Mouse (Mus musculus) Patski (cell line): ENCODE results near the gene Aimp2. TPM values are rescaled to one million over a fixed set of nuclear protein-coding genes. Genes with fewer than 3 reads are reported as not detected.

Experiments used
- ATAC-seq: fragments of 100-300 bp; one replicate; pipeline ENCODE4 v1.8.0; 2021
- CTCF ChIA-PET: fragments of 350-600 bp; sonication (Branson Sonifier 250); formaldehyde crosslinking; loops from one replicate; lab custom pipeline; 2022; ENCODE audit warnings: inconsistent platforms; lab: Charles Lee
- POLR2A ChIA-PET: fragments of 350-600 bp; sonication (Branson Sonifier 250); formaldehyde crosslinking; loops from one replicate; lab custom pipeline; 2022; ENCODE audit warnings: antibody characterized with exemption, inconsistent platforms; lab: Charles Lee
- DNase-seq: peaks from one replicate; pipeline ENCODE4 v3.0.0-alpha.2; 2011; ENCODE audit warnings: low read depth, low spot score
- H3K27me3 ChIP-seq: fragments of 371-371 bp; one replicate; pipeline ENCODE4 v1.5.1; 2021
- CTCF ChIP-seq: fragments of 100-300 bp; IDR thresholded peaks from one replicate; pipeline ENCODE4 v1.5.1; 2021
- in situ Hi-C: fragments of 300-500 bp; cut with MboI; formaldehyde crosslinking; loops from 3 replicates; pipeline ENCODE4 v1.11.1; 2018; ENCODE audit warnings: low pct_unique_long_range_greater_than_20kb, mixed read lengths
- polyA plus RNA-seq: library from polyadenylated mRNA; unstranded; gene quantifications from one replicate; pipeline ENCODE4 v1.2.3, GENCODE M21; 2021

Aimp2 gene
- polyA plus RNA-seq, 1 experiment from 2014 or later = 53.8 TPM

DNA sequence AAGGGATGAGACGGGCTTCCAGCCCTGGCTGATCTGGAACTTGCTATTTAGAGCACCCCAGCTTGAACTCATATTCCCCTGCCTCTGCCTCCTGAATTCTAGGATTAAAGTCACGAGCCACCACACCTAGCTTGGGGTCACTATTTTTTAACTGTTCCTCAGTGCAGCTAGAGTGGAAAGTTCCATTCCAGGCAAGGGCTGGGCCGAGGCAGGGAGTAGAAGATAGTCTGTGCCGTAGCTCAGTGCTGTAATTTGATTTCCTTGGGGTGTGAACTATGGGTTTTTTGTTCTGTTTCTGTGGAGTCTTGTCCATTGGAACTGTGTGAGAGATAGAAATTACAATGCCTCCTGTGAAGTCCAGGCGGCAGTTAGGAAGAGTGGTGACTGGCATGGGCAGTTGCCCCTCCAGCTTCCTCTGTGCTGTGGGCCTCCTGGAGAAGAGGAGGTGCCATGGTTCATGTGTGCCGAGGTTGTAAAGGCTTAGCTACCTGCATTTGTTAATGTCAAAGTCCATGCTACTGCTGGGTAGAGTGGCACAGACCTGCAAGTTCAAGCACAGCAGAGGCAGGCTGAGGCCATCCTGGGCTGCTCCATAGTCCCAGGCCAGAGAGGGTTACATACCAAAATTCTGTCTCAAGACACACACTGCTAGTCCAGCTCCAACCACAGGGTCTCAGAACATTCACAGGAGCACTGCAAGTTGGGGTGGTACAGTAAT lies 22.4 kb upstream of the Aimp2 start:
- TF ChIP-seq CTCF = no peak
- in situ Hi-C loops = no loop called here
- DNase-seq (no peak), ATAC-seq (no peak)
- H3K27me3 ChIP-seq = no peaks in the 10 kb centered on the region
- ChIA-PET CTCF (interaction anchor here (1.5 kb wide), 1 partner anchor 43 kb away, joined by 3 read pairs; no protein-coding TSS in a partner anchor), POLR2A (no interaction called here)

DNA sequence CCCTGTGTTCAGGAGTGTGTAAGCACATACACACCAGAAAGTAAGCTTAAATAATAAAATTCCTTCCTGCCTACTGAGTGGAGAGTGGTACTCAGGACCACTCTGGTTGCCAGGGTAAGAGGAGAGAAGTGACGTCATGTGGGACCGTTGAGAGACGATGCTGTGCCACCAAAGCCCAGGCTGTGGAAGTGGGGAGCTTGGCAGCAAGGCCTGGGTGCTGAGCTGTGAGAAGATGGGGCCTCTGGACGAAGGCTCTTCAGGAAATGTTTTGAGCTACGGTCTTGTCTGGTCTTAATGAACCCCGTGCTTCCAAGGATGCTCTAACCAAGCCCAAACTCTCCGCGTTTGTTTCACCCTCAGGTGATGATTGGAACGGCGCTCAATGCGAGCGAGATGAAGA lies 21.0 kb upstream of the Aimp2 start:
- no peaks in the 10 kb centered on the region for H3K27me3 ChIP-seq
- ATAC-seq (no peak), DNase-seq (no peak)
- no peak for TF ChIP-seq CTCF
- in situ Hi-C loops = no loop called here
- CTCF ChIA-PET = interaction anchor here (1.4 kb wide), 1 partner anchor 18 kb away, joined by 4 read pairs; no protein-coding TSS in a partner anchor
- POLR2A ChIA-PET = no interaction called here

DNA sequence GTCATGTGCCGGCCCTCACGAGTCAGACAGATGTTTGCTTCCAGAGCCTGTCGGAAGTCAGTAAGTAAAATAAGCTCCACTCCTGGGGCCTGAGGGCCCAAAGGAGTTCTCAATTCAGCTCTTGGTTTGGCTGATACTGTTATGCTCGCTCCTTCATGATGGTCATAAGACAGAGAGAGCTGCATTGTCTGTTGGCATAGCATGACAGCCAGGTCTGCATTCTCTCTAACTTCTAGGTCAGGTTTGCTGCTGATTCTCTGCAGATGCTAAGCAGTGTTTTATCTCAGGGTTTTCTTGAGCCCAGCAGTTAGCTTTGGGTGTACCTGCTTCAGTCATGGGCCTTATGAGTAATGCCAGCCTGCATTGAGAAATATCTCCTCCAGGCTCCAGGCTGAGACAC lies 19.6 kb upstream of the Aimp2 start:
- ChIA-PET CTCF (interaction anchor here (1.0 kb wide), 1 partner anchor 19 kb away, joined by 3 read pairs; the partner anchor contains the start of genes Aimp2 and Pms2), POLR2A (no interaction called here)
- no peak for TF ChIP-seq CTCF
- ATAC-seq (no peak), DNase-seq (no peak)
- in situ Hi-C loops = no loop called here
- no peaks in the 10 kb centered on the region for H3K27me3 ChIP-seq

DNA sequence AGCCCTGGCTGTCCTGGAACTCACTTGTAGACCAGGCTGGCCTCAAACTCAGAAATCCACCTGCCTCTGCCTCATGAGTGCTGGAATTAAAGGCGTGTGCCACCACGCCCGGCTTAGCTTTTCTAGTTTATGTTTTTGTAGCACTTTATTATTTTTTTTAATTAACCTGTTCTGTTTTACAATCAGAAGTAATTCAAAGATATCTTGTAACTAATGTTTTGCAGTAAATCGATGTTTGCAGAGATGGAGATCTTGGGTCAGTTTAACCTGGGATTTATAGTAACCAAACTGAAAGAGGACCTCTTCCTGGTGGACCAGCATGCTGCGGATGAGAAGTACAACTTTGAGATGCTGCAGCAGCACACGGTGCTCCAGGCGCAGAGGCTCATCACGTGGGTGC lies 18.2 kb upstream of the Aimp2 start, which contains the start of gene Gm42421:
TSS of gene Gm42421 (plus strand) at position 301 of the 400 bp plus-strand sequence.
- H3K27me3 ChIP-seq = no peaks in the 10 kb centered on the region
- DNase-seq (no peak), ATAC-seq (no peak)
- POLR2A ChIA-PET = no interaction called here
- CTCF ChIA-PET = no interaction called here
- in situ Hi-C loops = no loop called here
- no peak for TF ChIP-seq CTCF

DNA sequence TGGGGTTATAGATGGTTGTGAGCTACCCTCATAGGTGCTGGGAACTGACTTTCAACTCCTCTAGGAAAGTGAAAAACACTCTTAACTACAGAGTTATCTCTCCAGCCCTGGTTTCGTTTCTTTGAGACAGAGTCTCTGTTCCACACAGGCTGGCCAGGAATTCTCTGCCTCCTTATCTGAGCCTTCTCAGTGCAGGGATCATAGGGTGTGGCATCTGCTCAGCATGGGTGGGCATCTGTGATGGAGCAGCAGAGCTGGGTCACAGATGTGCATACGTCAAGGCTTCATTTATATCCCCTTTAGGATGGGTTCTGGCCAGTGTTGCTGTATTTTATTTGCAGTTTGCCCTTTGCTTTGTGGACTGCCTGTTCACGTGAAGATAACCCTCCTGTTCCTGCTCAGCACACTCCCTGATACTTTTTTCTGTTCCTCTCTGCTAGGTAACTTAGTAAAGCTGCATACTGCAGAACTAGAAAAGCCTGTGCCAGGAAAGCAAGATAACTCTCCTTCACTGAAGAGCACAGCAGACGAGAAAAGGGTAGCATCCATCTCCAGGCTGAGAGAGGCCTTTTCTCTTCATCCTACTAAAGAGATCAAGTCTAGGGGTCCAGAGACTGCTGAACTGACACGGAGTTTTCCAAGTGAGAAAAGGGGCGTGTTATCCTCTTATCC lies 15.3 kb upstream of the Aimp2 start:
- in situ Hi-C loops = no loop called here

DNA sequence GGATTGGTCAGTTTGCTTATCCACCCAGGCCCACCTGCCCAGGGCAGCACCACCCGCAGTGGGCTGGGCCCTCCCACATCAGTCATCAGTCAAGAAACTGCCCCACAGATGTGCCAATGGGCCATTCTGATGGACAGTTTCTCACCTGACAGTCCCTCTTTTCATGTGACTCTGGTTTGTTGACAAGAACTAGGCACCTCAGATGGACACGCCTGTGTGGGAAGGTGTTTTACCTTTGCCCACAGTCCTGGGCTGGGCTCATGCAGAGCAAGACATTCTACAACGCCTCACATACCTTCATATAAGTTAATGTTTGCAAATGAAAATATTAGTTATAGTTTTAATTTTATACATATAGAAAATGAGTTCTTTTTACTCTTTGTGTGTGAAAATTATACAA lies 8.5 kb upstream of the Aimp2 start:
- ChIA-PET CTCF (no interaction called here), POLR2A (no interaction called here)
- no peak for TF ChIP-seq CTCF
- in situ Hi-C loops = no loop called here
- ATAC-seq (no peak), DNase-seq (no peak)
- H3K27me3 ChIP-seq = no peaks in the 10 kb centered on the region

More for the DNA sequence above, 15.3 kb upstream of the Aimp2 start:
- ChIA-PET POLR2A (no interaction called here), CTCF (interaction anchor here (1.0 kb wide), 1 partner anchor 8 kb away, joined by 4 read pairs; no protein-coding TSS in a partner anchor)
- DNase-seq = no peak
- ATAC-seq = no peak
- H3K27me3 ChIP-seq = no peaks in the 10 kb centered on the region
- no peak for TF ChIP-seq CTCF

DNA sequence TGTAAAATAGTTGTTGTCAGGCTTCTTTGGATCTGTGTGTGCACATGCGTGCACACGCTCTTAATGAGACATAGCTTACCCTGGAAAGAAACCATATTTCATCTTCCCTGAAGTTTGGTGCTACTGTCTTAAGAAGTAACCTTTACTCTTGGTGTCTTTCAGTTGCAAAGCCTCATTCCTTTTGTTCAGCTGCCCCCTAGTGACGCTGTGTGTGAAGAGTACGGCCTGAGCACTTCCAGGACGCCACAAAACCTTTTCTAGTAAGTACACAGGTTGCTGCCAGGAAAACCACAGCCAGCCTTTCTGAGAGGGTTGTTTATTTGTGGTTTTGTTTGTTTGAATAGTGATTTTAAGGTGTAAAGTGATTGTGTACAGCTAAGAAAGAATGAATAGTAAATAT lies 7.8 kb upstream of the Aimp2 start:
- peak; percentile 19 for DNase-seq
- CTCF ChIA-PET = interaction anchor here (0.7 to 1.6 kb wide), 5 partner anchors 8 to 185 kb away, joined by 3 to 6 read pairs (median 3); partner anchors contain the start of genes Rsph10b and Usp42
- H3K27me3 ChIP-seq = no peaks in the 10 kb centered on the region
- POLR2A ChIA-PET = no interaction called here
- no peak for TF ChIP-seq CTCF
- ATAC-seq = no peak
- in situ Hi-C loops = no loop called here

DNA sequence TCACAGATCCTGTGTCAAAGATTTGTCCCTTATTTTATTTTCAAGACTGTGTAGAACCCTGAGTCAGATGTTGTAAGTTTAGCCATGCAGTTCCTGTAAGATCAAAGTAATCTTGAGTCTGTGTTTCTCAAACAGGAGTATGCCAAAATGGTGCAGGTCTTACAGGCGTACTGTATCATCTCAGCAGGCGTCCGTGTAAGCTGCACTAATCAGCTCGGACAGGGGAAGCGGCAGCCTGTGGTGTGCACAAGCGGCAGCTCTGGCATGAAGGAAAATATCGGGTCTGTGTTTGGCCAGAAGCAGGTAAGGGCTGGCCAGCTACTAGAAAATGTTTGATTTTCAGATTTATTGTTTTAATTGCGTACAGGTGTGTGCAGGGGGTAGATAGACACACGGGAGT lies 6.6 kb upstream of the Aimp2 start:
- in situ Hi-C loops = no loop called here
- CTCF ChIA-PET = interaction anchor here (1.0 to 1.6 kb wide), 4 partner anchors 8 to 184 kb away, joined by 3 to 6 read pairs (median 4); partner anchors contain the start of gene Usp42
- no peaks in the 10 kb centered on the region for H3K27me3 ChIP-seq
- POLR2A ChIA-PET = no interaction called here
- TF ChIP-seq CTCF = no peak
- ATAC-seq = no peak
- DNase-seq = no peak

DNA sequence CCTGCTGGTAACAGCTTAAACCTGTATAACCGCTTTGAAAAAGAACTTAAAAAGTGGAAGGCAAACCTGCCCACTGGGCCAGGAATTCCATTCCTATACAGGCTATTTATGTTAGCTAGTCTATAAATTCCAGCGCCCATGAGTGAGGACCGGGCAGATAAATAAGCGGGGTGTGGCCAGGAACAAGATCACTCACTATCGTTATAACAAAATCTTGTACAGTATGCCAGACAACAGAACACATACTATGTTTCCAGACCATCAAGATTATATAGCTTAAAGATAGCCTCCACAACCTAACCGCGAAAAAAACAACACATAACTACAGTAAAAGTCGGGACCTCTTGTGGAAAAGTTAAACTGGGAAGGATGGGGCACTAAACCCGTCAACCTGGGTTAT lies 721 bp downstream of the Aimp2 start:
- DNase-seq (peak; percentile 6), ATAC-seq (peak; percentile 1)
- TF ChIP-seq CTCF = no peak
- POLR2A ChIA-PET = interaction anchor here (1.3 to 1.5 kb wide), 2 partner anchors 23 to 177 kb away, joined by 3 to 6 read pairs; partner anchors contain the start of gene Usp42
- in situ Hi-C loops = no loop called here
- CTCF ChIA-PET = interaction anchor here (1.7 kb wide), 1 partner anchor 8 kb away, joined by 5 read pairs; no protein-coding TSS in a partner anchor
- H3K27me3 ChIP-seq = no peaks in the 10 kb centered on the region

DNA sequence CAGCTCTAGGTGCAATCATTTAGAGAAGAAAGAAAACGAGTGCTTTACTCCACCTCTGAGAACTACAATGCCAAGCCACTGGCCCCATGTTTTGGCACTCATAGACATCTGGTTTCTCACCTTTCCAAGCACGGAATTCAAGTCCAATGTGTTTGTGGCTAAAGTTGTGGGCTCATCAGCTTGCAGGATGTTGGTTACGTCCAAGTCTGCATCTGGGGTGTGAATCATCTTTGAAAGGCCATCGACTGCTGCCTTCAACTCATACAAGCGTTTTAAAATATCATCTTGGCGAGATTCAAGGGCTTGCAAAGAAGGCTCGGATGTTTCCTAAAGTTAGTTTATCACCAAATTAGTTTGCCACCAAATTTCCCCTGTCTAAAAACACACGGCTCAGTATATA lies 3.2 kb downstream of the Aimp2 start:
- ChIA-PET POLR2A (no interaction called here), CTCF (no interaction called here)
- ATAC-seq (no peak), DNase-seq (no peak)
- H3K27me3 ChIP-seq = no peaks in the 10 kb centered on the region
- TF ChIP-seq CTCF = no peak
- in situ Hi-C loops = no loop called here
